Mouse (Mus musculus): ENCODE measurements around the gene Msmp. TPM values are rescaled to one million over a fixed set of nuclear protein-coding genes. Genes with fewer than 3 reads are reported as not detected.
"Not testable (repeated sequence)": the region's sequence is repeated elsewhere in the genome, so short reads cannot be mapped to it uniquely, and the experiment has no call there.

Gene Msmp
- total RNA-seq, 2 experiments from 2014 or later: 1.4 to 2.2 TPM

DNA sequence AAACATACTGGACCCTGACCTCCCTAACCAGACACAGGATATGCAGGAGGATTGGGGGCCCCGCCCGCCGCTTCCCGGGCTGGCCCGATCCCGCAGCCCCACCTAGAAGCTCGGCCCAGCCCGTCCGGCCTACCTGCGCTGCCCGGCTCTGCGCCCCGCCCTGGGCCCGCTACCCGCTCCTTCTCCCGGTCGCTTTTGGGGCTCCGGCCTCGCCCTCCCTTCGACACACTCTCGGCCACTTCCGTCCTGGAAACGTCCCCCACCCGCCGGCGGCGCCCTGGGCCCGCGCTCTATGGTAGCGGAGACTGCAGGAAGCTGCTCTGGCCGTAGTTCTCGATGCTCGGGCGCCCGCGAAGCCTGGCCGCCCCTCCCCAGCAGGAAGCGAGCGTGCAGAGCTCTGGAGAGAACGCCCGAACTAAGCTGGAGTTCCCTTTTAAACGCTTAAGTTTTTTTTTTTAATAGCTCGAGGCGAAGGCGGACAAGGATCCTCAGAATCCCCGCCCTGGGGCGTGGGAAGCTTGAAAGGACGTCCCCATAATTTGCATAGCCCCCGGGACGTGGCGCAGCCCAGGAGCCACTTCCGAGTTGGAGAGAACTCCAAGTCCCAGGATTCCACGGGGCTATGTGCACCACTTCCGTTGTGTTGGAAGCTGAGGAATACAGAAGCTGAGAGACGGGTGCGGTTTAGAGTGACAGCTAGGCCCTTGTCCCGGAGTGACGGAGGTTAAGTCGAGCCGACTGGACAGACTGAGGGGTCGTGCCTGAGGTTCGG is 22.1 kb downstream of the Msmp start, which contains the start of the genes Creb3 and Tln1:
TSS of gene Creb3 (plus strand) at position 336 of the 772 bp plus-strand sequence.
TSS of gene Tln1 (minus strand) at position 695 of the 772 bp plus-strand sequence.
- DNase-seq (ENCODE audit: low spot score in 2 of 2): peak; percentile 83 to 90

DNA sequence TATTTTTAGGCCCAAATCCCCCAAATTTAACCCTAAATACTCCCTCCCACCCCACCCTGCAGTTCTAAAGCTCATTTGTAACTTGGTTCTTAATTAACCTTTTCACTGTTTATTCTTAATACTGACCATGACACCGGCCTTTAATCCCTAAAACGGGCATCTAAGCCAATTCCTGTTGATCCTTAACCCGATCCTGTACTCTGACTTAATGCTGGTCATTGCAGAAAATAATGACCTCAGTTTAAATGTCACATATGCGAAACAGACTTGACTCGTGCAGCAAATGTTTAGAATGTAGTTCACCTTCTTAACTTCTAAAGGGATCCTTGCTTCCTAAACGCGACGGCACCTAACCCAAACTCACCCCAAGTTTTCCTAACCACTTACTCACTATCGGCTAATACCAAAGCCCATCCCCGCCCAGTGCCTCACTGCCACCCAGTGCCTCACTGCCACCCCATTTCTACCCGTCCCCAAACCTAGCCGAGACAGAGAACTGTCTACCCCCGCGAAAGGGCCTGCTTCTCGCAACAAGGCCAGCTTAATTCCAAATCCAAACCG is 22.8 kb downstream of the Msmp start:
- DNase-seq (ENCODE audit: low spot score in 2 of 2): peak in 1 of 2 experiments; percentile 22

DNA sequence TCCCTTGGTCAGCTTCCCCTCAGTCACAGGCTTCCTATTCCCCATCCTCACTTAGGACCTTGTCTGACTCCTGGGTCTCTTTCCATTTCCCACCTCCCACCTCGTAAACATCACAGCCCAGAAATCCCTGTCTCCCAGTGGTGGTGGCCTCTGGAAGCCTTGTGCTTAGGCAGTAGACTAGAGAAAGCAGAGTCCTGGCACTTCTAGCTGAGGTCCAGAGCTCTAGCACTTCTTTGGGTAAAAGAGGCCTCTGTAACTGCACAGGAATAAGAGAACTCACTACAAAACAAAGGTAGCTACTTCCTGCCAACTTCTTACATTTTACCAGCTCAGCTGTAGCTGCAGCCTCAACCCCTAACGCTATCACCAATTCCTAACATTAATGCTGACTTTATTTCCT is 23.3 kb downstream of the Msmp start:
- no peak for DNase-seq (ENCODE audit: low spot score in 2 of 2)

DNA sequence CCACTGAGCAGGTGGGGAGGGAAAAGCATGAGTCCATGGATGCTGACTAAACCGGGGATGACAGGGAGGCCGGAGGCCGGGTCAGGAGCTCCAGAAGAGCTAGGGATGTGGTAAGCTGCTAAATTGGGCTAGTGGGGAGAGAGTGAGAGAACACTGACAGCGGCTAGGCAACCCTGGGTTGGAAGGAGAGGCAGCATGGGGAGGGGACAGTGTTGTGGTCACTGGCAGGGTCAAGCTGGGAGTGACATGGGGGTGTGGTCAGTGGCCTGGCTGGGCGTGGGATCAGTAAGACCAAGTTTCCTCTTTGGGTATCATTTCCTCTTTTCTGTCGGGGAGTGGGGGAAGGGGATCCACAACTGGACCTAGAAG is 24.1 kb downstream of the Msmp start:
- no peak for DNase-seq (ENCODE audit: low spot score in 2 of 2)

DNA sequence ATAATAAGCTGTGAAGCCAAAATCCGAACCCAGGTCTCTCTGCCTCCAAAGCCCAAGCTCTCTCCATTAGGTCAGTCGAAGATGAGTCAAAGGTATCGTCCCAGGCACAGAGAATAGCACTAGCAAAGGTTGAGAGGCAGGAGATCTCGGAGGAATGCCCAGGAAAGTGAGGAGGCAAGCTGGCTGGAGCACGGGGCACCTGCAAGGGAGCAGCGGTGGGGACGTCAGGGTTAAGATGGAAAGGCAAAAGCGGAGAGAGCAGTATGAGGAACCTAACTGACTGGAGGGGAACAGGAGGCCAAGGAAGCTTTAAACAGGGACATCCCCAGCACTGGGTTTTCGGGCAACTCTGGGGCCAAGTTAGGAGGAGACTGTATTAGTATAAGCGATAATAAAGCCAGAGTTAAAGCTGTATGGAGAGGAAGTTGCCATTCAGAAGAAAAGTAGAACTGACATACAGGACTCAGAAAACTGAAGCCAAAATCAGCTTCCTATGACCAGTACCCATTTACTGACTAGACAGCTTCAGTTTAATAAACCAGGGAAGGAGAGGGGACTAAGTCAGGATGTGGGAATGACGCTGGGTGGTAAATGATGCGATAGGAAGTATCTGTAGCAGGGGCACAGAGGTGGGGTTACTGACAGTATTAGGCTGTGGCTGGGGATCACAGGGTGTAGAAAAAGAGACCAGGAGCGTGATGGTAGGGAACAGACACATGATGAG is 24.6 kb downstream of the Msmp start:
- no peak for DNase-seq (ENCODE audit: low spot score in 2 of 2)

DNA sequence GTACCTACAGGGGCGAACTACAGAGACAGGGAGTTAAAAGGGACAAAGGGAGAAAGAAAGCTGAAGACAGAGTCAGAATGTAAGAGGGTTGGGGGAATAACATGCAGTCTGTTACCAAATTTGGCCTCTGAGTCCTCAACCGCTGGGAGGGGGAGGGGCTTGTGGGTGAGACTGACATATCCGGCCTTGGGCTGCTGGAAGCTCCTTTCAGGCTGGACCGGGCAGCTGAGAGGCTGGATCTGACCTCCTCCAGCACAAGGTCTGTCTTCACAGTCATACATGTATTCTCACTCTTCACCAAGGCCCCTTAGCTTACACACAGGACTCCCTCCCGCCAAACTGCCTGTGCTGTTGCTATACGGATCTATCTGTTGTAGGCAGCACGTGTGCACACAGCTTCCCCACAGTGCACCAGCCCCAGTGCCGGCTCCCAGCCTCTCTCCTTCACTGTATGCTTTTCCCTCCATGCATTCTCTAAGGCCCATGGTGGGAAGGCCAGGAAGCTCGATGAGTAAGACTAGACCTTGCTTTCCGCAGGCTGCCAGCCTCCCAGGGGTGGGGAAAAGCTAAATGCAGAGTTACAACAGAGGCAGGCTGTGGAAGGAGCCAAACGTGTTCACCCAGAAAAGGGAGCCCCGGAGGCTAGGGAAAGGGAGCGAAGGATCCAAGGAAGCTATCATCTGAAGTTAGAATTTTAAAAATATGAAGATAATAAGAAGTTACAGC is 25.5 kb downstream of the Msmp start:
- peak; percentile 42 to 63 for DNase-seq (ENCODE audit: low spot score in 2 of 2)

DNA sequence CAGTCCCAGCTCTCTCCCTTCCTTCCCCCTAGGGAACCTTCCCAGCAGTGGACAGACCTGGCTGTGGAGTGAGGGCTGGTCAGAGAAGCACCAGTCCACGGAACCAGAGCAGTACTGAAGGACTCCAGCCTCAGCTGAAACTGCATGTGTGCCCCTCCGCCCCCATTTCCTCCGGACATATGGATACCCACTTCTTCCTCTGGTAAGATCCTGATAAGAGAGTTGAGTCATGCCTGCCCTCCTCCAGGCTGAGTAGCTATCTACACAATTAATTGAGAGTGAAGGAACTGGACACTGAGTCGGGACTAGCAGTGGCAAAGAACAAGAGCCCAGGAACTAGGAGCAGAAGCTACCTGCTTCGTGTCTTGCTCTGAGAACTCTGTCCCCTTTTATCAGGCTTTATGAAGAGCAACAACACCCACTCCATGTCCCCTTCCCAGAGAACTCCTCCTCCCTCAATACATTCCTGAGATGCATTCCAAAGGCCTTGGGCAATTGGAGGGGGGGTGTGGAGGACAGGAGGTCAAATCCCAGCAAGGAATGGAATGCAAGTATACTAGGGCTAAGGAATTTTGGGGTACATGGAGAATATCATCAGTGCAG is 26.2 kb downstream of the Msmp start:
- DNase-seq (ENCODE audit: low spot score in 2 of 2): no peak

DNA sequence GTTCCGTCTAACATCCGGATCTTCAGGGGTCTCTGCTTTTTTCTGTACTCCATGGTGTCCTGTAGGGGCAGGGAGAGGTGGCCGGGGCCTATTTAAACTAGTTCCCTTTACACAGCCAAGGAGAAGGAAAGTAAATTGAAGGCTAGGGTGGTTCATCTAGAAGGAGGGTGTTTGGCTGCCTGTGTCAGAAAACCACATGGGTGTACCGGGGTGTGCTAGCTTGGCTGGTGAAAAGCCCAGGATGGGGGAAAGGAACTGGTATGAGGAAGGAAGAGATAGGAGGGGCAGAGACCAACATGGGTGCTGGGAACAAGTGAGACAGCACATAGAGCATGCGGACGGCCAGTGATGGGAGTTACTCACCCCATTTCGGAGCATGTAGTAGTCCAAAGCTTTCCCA is 28.4 kb downstream of the Msmp start:
- DNase-seq (ENCODE audit: low spot score in 2 of 2): no peak

DNA sequence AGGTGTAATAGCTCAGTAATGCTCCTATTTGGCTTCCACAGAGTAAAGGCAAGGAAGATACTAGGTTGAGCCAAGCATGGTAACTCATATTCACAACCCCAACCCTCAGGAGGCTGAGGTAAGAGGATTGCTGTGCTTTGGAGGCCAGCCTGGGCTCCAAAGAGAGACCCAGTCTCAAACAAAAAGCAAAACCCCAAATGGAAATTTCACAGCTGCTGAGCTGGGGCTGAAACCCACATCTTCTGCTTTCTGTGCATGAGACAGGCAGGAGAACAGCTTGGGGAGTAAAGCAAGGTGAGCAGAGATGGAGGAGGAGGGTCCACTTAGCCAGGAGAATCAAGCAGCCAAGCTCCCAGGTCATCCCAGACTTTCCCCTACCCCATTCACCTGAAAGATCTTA is 30.4 kb downstream of the Msmp start:
- no peak for DNase-seq (ENCODE audit: low spot score in 2 of 2)

DNA sequence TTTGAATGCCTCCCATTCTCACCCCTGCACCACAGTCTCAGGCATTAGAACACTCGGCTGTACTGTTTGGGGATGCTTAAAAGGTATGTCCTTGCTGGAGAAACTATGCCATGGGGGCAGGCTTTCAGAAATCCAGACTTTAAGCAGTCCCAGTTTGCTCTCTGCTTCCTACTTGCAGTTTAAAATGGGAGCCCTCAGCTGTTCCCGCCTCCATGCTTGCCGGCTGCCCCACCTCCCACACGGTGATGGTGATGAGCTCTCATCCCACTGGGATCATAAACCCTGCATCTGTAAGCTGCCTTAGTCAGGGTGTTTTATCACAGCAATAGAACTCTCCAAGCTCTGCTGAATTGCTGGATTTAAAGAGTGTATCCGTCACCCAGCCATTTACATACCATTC is 31.9 kb downstream of the Msmp start:
- DNase-seq (ENCODE audit: low spot score in 2 of 2): no peak

DNA sequence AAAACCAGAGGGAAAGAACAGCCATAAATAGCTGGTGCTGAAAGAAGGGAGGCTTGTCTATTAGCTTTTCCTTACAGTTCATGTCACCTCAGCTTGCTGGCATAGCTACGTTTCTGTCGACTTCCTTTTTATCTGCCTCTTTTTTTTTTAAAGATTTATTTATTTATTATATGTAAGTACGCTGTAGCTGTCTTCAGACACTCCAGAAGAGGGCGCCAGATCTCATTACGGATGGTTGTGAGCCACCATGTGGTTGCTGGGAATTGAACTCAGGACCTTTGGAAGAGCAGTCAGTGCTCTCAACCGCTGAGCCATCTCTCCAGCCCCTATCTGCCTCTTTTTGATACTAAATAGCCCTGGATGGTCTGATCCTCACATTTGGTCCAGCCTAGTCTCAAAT is 32.4 kb downstream of the Msmp start:
- DNase-seq (ENCODE audit: low spot score in 2 of 2): not testable (repeated sequence)

DNA sequence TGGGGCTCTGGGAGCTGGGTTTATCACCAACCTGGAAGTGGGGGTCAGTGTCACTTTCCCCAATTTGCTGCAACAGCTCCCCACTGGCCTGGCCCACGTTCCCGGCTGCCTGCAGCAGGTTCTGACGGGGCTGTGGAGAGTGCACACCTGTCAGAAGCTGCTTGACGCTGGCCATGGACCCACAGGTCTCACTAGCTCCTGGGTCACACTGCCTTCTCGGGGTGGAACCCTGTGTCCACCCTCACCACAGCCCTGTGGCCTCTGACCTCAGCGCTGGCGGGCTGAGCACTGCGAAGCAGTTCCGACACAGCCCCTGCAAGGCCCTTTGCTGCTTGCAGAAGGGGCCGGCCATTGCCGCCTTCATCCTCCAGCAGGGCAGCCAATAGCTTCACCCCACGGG is 35.2 kb downstream of the Msmp start:
- no peak for DNase-seq (ENCODE audit: low spot score in 2 of 2)

DNA sequence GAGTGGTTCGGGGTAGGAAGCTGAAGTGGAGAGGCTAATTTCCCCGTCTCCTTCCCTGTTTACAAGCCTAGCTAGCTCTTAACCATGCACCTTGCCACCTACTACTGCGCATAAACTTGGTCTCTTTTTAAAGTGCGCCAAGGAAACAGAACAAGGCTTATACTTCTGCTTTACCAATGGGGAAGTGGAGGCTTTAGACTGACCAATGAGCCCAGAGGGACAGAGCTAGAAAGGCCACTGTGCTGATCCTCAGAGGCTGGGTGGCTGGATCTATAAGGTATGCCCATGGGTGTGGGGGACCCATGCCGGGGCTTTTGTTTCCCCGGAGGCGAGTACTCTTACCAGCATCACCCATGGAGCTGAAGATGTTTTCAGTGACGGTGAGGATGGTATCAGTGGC is 37.1 kb downstream of the Msmp start:
- DNase-seq (ENCODE audit: low spot score in 2 of 2): no peak

DNA sequence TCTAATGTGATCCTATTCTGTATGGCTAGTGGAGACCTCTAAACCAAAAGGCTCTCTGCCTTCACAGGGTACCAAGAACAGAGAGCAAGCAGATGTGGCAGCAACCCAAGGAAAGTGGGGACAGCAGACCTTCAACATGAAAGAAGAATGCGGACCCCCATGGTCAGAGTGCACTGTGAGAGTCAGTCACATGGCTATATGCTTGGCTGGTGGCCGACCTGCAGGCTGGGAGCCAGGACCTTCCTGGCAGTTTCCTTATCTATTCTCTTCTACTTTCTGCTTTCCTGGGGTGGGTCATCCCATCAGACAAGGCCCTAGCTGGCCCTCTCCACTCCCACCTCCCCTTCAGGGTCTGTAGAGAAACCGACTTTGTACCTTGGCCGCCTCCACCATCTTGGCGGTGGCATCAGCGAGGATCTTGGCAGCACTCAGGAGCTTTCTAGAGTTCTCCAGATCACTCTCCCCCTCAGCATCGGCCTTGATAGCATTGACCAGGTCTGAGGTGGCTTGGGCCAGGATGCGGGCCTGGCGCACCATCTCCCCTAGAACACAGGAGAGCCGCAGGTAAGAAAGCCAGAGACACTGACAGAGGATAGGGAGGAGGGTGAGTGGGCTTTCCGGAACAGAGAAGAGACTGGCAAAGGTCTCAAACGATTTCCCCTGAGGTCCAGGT is 37.8 kb downstream of the Msmp start:
- no peak for DNase-seq (ENCODE audit: low spot score in 2 of 2)

DNA sequence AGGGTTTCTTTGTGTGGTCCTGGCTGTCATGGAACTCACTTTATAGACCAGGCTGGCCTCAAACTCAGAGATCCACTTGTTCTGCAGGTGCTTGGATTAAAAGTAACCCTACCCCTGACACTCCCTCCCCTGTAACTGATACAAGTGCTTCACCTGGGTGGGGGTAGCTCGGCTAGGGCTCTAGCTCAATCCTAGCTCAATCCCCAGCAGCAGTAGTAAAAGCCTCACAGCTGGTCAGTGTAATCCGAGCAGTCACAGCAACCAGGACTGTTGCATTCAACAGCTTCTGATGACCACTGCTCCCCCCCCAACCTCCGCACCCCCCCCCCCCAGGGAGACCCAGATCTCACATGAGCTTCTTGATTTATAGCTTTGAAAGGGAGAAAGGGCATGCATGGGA is 42.2 kb downstream of the Msmp start:
- DNase-seq (ENCODE audit: low spot score in 2 of 2): no peak

DNA sequence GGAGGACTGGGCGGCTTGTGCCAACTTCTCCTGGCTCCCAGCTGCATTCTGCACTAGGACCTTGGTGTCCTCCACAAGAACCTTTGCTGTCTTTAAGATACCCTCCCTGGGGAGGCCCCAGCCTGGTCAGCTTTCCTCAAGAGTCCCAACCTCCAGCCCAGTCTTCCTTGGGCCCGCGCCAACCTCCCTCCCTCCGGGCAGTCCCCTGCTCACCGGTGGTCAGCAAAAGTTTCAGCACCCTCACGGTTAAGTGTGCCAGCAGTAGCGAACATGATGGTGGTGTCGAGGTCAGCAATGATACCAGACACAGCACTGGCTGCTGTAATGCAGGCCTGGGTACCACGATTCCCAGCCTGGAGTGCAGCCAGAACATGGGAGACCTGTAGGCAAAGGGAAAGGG is 48.3 kb downstream of the Msmp start:
- DNase-seq (ENCODE audit: low spot score in 2 of 2): no peak

DNA sequence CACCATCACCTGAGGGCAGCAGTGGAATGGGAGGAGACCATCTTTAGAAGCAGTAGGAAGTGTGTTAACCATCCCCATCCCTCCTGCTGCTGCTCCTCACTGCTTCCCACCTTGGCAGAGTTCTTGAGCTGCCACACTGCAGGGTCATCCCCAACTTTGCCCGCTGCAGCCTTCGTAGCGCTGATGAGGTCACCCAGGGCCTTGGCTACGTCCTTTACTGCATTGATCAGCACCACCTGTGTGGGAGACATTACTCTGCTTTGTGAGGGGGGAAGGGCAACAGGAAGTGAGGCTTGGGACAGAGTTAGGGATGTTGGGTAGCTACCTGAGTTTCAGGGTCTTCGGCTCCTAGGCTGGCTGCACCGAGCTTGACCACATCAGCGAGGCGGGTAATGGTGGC is 48.7 kb downstream of the Msmp start:
- DNase-seq (ENCODE audit: low spot score in 2 of 2): no peak

DNA sequence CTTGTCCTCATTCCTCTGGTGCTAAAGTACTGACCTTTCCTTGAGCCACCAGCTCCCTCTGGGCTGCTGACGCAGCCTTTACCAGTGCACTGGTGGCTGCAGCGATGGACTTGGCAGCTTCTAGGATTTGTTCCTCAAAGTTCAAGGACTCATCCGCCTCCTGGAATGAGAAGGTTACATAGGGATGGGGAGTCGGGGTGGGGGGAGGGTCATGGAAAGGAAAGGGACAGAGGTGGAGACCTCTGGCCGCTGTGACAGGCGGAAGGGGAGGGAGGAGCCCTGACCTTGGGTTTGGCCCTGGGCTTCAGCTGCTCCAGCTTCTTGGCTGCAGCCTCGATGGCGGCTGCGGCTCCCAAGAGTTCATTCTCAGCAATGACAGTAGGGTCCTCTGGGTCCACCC is 51.0 kb downstream of the Msmp start:
- no peak for DNase-seq (ENCODE audit: low spot score in 2 of 2)
